Mouse (Mus musculus): Measurements from ENCODE around the gene Lsm11.
A peak's percentile ranks its signal among the peaks of the same experiment; 100 is the strongest.
"Not testable (repeated sequence)": the region's sequence is repeated elsewhere in the genome, so short reads cannot be mapped to it uniquely, and the experiment has no call there.

The Lsm11 gene

DNA sequence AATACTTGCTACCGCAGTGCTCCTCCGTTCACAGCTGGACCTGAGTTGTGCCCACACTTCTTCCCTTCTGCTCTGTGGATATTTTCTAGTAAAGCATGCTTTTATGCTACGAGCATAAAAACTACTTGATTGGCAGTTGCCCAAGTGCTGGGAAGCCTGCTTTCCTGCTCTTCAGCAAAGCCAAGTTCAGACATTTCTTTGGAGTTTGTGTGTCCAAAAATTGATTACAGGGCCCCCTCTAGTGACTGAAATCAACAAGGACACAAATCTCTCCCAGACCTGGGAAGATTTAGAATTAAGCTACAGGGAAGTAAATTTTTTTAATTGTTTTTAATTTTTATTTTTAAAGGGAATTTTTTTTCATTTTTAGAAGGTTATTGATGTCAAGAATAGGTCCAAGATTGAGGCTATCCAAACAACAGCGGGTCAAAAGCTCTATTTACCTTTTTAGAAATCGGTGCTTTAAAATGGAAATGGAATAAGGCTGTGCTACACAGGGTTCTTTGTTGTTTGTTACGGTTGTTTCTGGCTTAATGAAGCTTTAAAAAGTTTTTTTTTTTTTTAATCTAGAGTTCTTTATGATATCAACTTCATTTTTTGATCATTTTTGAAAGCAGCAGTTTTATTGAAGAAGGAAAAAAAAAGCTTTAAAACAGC, 63.6 kb downstream of the Lsm11 start:
- peak; percentile 22 for DNase-seq

GRCm38 (mm10) chr11:45879366-45879765, 65.4 kb downstream of the Lsm11 start:
- DNase-seq = not testable (repeated sequence)

All from right cerebral cortex, adult 18-20 months (tissue).